Mouse (Mus musculus): Measurements from ENCODE around the gene Dmrta2. TPM values are rescaled to one million over a fixed set of nuclear protein-coding genes. Genes with fewer than 3 reads are reported as not detected.

Dmrta2 gene
- polyA plus RNA-seq, 1 experiment from 2014 or later: 0.26 TPM

DNA sequence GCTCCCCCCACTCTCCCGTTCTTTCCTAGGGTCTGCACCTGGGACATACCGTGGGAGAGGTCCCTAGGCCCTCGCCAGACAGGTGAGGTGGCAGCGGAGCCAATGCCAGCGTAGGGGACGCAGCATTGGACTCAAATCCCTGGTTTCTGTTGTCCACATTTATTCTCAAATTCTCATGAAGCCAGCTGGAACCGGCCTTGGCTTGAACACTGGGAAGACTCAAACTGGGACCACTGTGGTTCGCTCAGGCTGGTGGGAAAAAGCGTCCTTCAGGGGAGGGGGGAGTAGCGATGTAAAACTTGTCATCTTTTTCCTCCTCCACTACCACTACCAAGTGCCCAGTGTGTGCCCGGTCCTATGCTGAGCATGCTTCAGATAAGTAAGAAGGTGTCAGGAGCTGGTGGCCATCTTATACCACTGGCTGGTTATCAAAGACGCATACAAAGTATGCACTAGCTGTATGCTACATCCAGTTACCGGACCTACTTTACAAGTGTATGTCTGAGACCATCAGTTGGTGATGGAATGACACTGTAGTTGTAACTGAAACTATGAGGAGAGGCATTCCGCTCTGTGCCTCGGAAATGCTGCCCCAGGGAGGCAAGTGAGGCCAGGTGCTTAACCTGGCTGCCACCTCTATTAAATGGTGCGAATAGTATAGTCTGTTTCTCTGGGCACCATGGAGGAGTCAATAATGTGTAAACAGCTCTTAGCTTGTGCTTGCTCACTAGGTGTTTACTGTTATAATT lies 7.7 kb downstream of the Dmrta2 start:
- H3K4me2 ChIP-seq: no peak overlapping the region
- H3K27ac ChIP-seq: no peak overlapping the region
- H3K4me3 ChIP-seq (replicated peaks): no peak overlapping the region
- WGBS: 3% methylated on average over 16 of the region's 16 CpGs
- H3K9me3 ChIP-seq: no peaks in the 10 kb centered on the region
- no peak overlapping the region for H3K9ac ChIP-seq (replicated peaks)
- H3K36me3 ChIP-seq: no peaks in the 10 kb centered on the region
- peaks cover 92% of the 10 kb centered on the region for H3K27me3 ChIP-seq
- ATAC-seq (ENCODE audit: insufficient number of reproducible peaks, insufficient read depth, low FRiP score, low TSS enrichment, low read depth): no peak
- H3K4me1 ChIP-seq (replicated peaks): peaks cover 29% of the 10 kb centered on the region

DNA sequence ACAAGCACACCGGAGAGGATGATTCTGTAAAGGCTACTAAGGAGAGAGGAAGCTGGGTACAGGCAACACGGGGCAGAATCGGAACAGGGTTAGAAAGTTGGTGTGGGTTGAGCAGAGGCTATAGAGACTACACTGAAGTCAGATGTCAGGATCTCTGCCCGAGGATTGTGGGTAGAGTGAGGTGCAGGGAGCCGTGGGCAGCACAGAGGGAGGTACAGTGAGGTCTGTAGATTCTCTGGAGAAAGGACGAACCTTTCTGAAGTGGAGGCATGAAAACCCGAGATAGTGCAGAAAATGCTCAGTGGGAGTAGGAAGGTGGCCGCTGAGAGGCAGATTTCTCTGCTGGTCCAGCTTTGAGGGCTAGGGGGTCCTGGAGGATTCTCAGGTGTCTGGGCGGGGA lies 8.4 kb downstream of the Dmrta2 start:
- H3K4me1 ChIP-seq (replicated peaks): peaks cover 29% of the 10 kb centered on the region
- H3K9me3 ChIP-seq: no peaks in the 10 kb centered on the region
- no peak overlapping the region for H3K27ac ChIP-seq
- H3K9ac ChIP-seq (replicated peaks): no peak overlapping the region
- no peak for ATAC-seq (ENCODE audit: insufficient number of reproducible peaks, insufficient read depth, low FRiP score, low TSS enrichment, low read depth)
- 2% methylated on average over 9 of the region's 9 CpGs for WGBS
- no peaks in the 10 kb centered on the region for H3K36me3 ChIP-seq
- H3K27me3 ChIP-seq: peaks cover 89% of the 10 kb centered on the region
- H3K4me3 ChIP-seq (replicated peaks): no peak overlapping the region
- H3K4me2 ChIP-seq: no peak overlapping the region

- H3K4me1 ChIP-seq (replicated peaks): peaks cover 24% of the 10 kb centered on the region
- ATAC-seq (ENCODE audit: insufficient number of reproducible peaks, insufficient read depth, low FRiP score, low TSS enrichment, low read depth): no peak
- 2% methylated on average over 13 of the region's 13 CpGs for WGBS
- peaks cover 86% of the 10 kb centered on the region for H3K27me3 ChIP-seq
- no peaks in the 10 kb centered on the region for H3K36me3 ChIP-seq
- H3K9ac ChIP-seq (replicated peaks): no peak overlapping the region
- no peak overlapping the region for H3K27ac ChIP-seq
- H3K9me3 ChIP-seq: no peaks in the 10 kb centered on the region
- H3K4me3 ChIP-seq (replicated peaks): no peak overlapping the region
- H3K4me2 ChIP-seq: no peak overlapping the region
These were observed 9.0 kb downstream of the Dmrta2 start for GRCm38 (mm10) chr4:109986748-109987355.

- Histone ChIP-seq H3K36me3 (no peaks in the 10 kb centered on the region), H3K27me3 (peaks cover 86% of the 10 kb centered on the region), H3K9me3 (no peaks in the 10 kb centered on the region), H3K9ac (replicated peaks) (no peak overlapping the region), H3K4me2 (no peak overlapping the region), H3K4me1 (replicated peaks) (peaks cover 15% of the 10 kb centered on the region), H3K27ac (no peak overlapping the region), H3K4me3 (replicated peaks) (no peak overlapping the region)
- no peak for ATAC-seq (ENCODE audit: insufficient number of reproducible peaks, insufficient read depth, low FRiP score, low TSS enrichment, low read depth)
- 3% methylated on average over 18 of the region's 20 CpGs for WGBS
These were observed 9.9 kb downstream of the Dmrta2 start for GRCm38 (mm10) chr4:109987560-109988362.

DNA sequence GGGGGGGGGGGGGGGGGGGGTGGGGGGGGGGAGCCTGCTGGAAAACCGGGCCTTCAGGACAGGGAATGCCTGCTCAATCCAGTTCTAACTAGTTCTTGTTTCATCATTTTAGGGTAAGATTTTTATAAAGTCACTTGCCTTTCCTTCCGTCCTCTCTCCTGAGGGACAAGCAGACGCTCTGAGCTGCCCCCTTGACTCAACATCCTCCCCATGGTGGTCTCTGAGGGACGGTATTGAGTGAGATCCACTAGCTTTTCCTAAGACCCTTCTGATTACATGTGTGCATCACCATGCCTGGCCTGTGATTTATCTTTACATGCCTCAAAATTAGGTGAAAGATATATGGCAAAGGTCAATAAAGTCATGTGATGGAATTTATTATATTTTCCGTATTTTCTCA lies 10.6 kb downstream of the Dmrta2 start:
- Histone ChIP-seq H3K4me2 (no peak overlapping the region), H3K9me3 (no peaks in the 10 kb centered on the region), H3K9ac (replicated peaks) (no peak overlapping the region), H3K4me1 (replicated peaks) (peaks cover 14% of the 10 kb centered on the region), H3K27ac (no peak overlapping the region), H3K36me3 (no peaks in the 10 kb centered on the region), H3K4me3 (replicated peaks) (no peak overlapping the region), H3K27me3 (peaks cover 82% of the 10 kb centered on the region)
- no peak for ATAC-seq (ENCODE audit: insufficient number of reproducible peaks, insufficient read depth, low FRiP score, low TSS enrichment, low read depth)
- 6% methylated on average over 5 of the region's 5 CpGs for WGBS

DNA sequence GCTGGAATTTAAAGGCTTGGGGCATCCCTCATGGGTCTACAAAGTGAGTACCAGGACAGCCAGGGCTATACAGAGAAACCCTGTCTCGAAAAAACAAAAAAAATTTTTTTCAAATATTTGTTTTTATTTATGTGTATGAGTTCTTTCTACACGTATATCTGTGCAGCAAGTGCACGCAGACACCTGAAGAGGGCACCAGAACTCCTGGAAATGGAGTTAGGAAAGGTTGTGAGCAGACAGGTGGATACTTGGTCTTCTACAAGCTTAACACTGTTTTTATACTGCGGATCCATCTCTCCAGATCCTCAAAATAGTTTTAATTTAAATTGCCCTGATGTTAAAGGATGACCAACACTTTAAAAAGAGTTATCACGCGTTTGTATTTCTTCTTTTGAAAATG lies 11.4 kb downstream of the Dmrta2 start:
- H3K4me2 ChIP-seq: no peak overlapping the region
- H3K27ac ChIP-seq: no peak overlapping the region
- H3K4me3 ChIP-seq (replicated peaks): no peak overlapping the region
- no peak overlapping the region for H3K9ac ChIP-seq (replicated peaks)
- no peak for ATAC-seq (ENCODE audit: insufficient number of reproducible peaks, insufficient read depth, low FRiP score, low TSS enrichment, low read depth)
- H3K9me3 ChIP-seq: no peaks in the 10 kb centered on the region
- WGBS: 32% methylated on average over 6 of the region's 6 CpGs
- 0 out of 2 replicates have a peak, but pooled peaks cover 6% of the 10 kb centered on the region for H3K4me1 ChIP-seq (replicated peaks)
- peaks cover 82% of the 10 kb centered on the region for H3K27me3 ChIP-seq
- no peaks in the 10 kb centered on the region for H3K36me3 ChIP-seq

- H3K9ac ChIP-seq (replicated peaks): no peak overlapping the region
- no peak overlapping the region for H3K27ac ChIP-seq
- H3K4me1 ChIP-seq (replicated peaks): no peaks in the 10 kb centered on the region
- H3K27me3 ChIP-seq: no peaks in the 10 kb centered on the region
- ATAC-seq (ENCODE audit: insufficient number of reproducible peaks, insufficient read depth, low FRiP score, low TSS enrichment, low read depth): no peak
- no peaks in the 10 kb centered on the region for H3K36me3 ChIP-seq
- H3K4me3 ChIP-seq (replicated peaks): no peak overlapping the region
- H3K4me2 ChIP-seq: no peak overlapping the region
- H3K9me3 ChIP-seq: no peaks in the 10 kb centered on the region
- WGBS: 100% methylated on average over 1 of the region's 1 CpGs
These were observed 28.2 kb downstream of the Dmrta2 start for GRCm38 (mm10) chr4:110006044-110006443.

GRCm38 (mm10) chr4:110019145-110019544 lies 41.3 kb downstream of the Dmrta2 start:
- no peaks in the 10 kb centered on the region for H3K9me3 ChIP-seq
- peaks cover 23% of the 10 kb centered on the region for H3K27me3 ChIP-seq
- H3K36me3 ChIP-seq: no peaks in the 10 kb centered on the region
- no peak overlapping the region for H3K4me2 ChIP-seq
- no peak for ATAC-seq (ENCODE audit: insufficient number of reproducible peaks, insufficient read depth, low FRiP score, low TSS enrichment, low read depth)
- H3K9ac ChIP-seq (replicated peaks): no peak overlapping the region
- no peaks in the 10 kb centered on the region for H3K4me1 ChIP-seq (replicated peaks)
- WGBS: 46% methylated on average over 9 of the region's 9 CpGs
- no peak overlapping the region for H3K27ac ChIP-seq
- H3K4me3 ChIP-seq (replicated peaks): no peak overlapping the region

GRCm38 (mm10) chr4:110020255-110020654 lies 42.4 kb downstream of the Dmrta2 start:
- no peak for ATAC-seq (ENCODE audit: insufficient number of reproducible peaks, insufficient read depth, low FRiP score, low TSS enrichment, low read depth)
- 12% methylated on average over 12 of the region's 12 CpGs for WGBS
- Histone ChIP-seq H3K9me3 (no peaks in the 10 kb centered on the region), H3K27ac (no peak overlapping the region), H3K27me3 (peaks cover 23% of the 10 kb centered on the region), H3K4me2 (peak overlapping the region; percentile 47), H3K4me3 (replicated peaks) (no peak overlapping the region), H3K9ac (replicated peaks) (no peak overlapping the region), H3K36me3 (no peaks in the 10 kb centered on the region), H3K4me1 (replicated peaks) (no peaks in the 10 kb centered on the region)

GRCm38 (mm10) chr4:110021956-110022625 lies 44.2 kb downstream of the Dmrta2 start:
- Histone ChIP-seq H3K4me1 (replicated peaks) (no peaks in the 10 kb centered on the region), H3K9me3 (no peaks in the 10 kb centered on the region), H3K27me3 (peaks cover 23% of the 10 kb centered on the region), H3K36me3 (no peaks in the 10 kb centered on the region), H3K4me3 (replicated peaks) (no peak overlapping the region), H3K27ac (no peak overlapping the region), H3K4me2 (peak overlapping the region; percentile 39), H3K9ac (replicated peaks) (no peak overlapping the region)
- WGBS: 14% methylated on average over 25 of the region's 25 CpGs
- ATAC-seq (ENCODE audit: insufficient number of reproducible peaks, insufficient read depth, low FRiP score, low TSS enrichment, low read depth): peak; percentile 45; the same call in 1 of the 2 replicates

Data from limb, embryonic 12.5 days (tissue).